Mouse (Mus musculus): ENCODE measurements at regions not wholly inside any gene's neighbourhood (a gene's known extent, or its start where the extent isn't known, plus 50 kb on each side); places are given as distances from the start of the nearest gene placed in this dataset.

- ATAC-seq (replicated peaks; ENCODE audit: insufficient number of reproducible peaks, low FRiP score, low TSS enrichment): no peak
- H3K9me3 ChIP-seq (replicated peaks; ENCODE audit: control insufficient read depth, low read length): no peaks in the 10 kb centered on the region
- no peak overlapping the region for H3K4me3 ChIP-seq (ENCODE audit: low read depth, low read length)
- no peak overlapping the region for H3K4me2 ChIP-seq
- 37% methylated on average over 4 of the region's 4 CpGs for WGBS (ENCODE audit: insufficient replicate concordance)
- no peaks in the 10 kb centered on the region for H3K4me1 ChIP-seq (ENCODE audit: control insufficient read depth, insufficient read depth, low read length)
- H3K36me3 ChIP-seq (ENCODE audit: control insufficient read depth, insufficient read depth, low read length): no peaks in the 10 kb centered on the region
- H3K27ac ChIP-seq (ENCODE audit: low read depth, low read length): no peak overlapping the region
- H3K27me3 ChIP-seq (ENCODE audit: control insufficient read depth, insufficient read depth, low read length): no peaks in the 10 kb centered on the region
- H3K9ac ChIP-seq (ENCODE audit: low read depth, low read length): no peak overlapping the region
Measured at GRCm38 (mm10) chr19:14225787-14226186, 312.5 kb downstream of the Olfr1505 start.

GRCm38 (mm10) chr19:14226521-14226920, 313.2 kb downstream of the Olfr1505 start:
- Histone ChIP-seq H3K9ac (ENCODE audit: low read depth, low read length) (no peak overlapping the region), H3K27me3 (ENCODE audit: control insufficient read depth, insufficient read depth, low read length) (no peaks in the 10 kb centered on the region), H3K4me3 (ENCODE audit: low read depth, low read length) (no peak overlapping the region), H3K9me3 (replicated peaks; ENCODE audit: control insufficient read depth, low read length) (no peaks in the 10 kb centered on the region), H3K4me1 (ENCODE audit: control insufficient read depth, insufficient read depth, low read length) (no peaks in the 10 kb centered on the region), H3K4me2 (no peak overlapping the region), H3K36me3 (ENCODE audit: control insufficient read depth, insufficient read depth, low read length) (no peaks in the 10 kb centered on the region), H3K27ac (ENCODE audit: low read depth, low read length) (no peak overlapping the region)
- no peak for ATAC-seq (replicated peaks; ENCODE audit: insufficient number of reproducible peaks, low FRiP score, low TSS enrichment)

DNA sequence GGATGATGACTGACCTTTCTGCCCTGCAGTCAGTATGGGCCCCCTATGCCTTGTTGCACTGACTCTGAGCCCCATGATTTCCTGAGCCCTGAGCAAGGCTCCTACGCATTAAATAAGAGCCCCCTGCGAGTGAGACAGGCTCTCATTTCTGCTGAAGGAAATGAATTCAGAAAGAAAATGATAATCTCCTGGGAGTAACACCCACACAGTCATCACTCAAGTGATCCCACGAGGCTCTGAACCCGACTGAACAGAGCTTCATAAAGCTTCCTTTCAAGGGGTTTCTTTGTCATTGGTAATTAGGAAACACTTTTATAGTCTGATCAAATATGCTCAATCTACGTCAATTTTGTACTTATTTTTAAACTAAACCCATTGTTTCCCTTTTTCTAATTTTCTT, 330.2 kb downstream of the Olfr1505 start:
- no peak overlapping the region for H3K9ac ChIP-seq (ENCODE audit: low read depth, low read length)
- no peaks in the 10 kb centered on the region for H3K27me3 ChIP-seq (ENCODE audit: control insufficient read depth, insufficient read depth, low read length)
- H3K4me3 ChIP-seq (ENCODE audit: low read depth, low read length): no peak overlapping the region
- 63% methylated on average over 5 of the region's 5 CpGs for WGBS (ENCODE audit: insufficient replicate concordance)
- ATAC-seq (replicated peaks; ENCODE audit: insufficient number of reproducible peaks, low FRiP score, low TSS enrichment): no peak
- H3K9me3 ChIP-seq (replicated peaks; ENCODE audit: control insufficient read depth, low read length): no peaks in the 10 kb centered on the region
- no peak overlapping the region for H3K27ac ChIP-seq (ENCODE audit: low read depth, low read length)
- no peaks in the 10 kb centered on the region for H3K4me1 ChIP-seq (ENCODE audit: control insufficient read depth, insufficient read depth, low read length)
- H3K4me2 ChIP-seq: no peak overlapping the region
- H3K36me3 ChIP-seq (ENCODE audit: control insufficient read depth, insufficient read depth, low read length): no peaks in the 10 kb centered on the region

DNA sequence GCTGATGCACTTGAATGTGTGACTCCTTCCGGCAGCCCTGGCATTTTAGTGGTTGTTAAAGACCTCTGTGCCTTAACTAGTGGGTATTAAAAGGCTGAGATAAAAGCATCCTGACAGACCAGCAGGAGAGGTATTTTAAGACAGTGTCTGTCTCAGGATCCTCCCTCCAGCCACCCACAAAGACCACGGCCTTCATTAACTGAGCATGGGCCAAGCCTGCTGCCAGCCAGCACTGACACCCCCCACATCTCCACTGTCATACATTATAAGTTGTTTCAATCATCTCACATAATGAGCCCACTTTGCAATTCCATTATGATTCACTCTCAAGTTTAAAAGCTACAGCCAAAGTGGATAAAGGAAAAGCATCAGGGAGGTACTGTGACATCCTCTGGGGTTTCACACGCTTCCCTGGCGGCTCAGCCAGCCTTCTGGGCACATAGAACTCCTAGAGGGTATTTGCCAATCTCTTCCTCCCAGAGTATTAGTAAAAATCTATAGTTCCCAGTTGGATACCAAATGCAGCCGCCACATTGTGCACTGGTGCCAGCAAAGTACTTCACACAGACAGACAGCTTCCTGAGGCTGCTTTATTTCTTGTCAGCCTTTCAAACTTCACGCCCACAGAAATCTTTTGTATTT, 333.8 kb downstream of the Olfr1505 start:
- no peak overlapping the region for H3K9ac ChIP-seq (ENCODE audit: low read depth, low read length)
- H3K27me3 ChIP-seq (ENCODE audit: control insufficient read depth, insufficient read depth, low read length): no peaks in the 10 kb centered on the region
- H3K4me2 ChIP-seq: no peak overlapping the region
- H3K4me1 ChIP-seq (ENCODE audit: control insufficient read depth, insufficient read depth, low read length): no peaks in the 10 kb centered on the region
- H3K4me3 ChIP-seq (ENCODE audit: low read depth, low read length): no peak overlapping the region
- no peak overlapping the region for H3K27ac ChIP-seq (ENCODE audit: low read depth, low read length)
- no peak for ATAC-seq (replicated peaks; ENCODE audit: insufficient number of reproducible peaks, low FRiP score, low TSS enrichment)
- no peaks in the 10 kb centered on the region for H3K36me3 ChIP-seq (ENCODE audit: control insufficient read depth, insufficient read depth, low read length)
- H3K9me3 ChIP-seq (replicated peaks; ENCODE audit: control insufficient read depth, low read length): no peaks in the 10 kb centered on the region
- WGBS (ENCODE audit: insufficient replicate concordance): 74% methylated on average over 6 of the region's 6 CpGs

DNA sequence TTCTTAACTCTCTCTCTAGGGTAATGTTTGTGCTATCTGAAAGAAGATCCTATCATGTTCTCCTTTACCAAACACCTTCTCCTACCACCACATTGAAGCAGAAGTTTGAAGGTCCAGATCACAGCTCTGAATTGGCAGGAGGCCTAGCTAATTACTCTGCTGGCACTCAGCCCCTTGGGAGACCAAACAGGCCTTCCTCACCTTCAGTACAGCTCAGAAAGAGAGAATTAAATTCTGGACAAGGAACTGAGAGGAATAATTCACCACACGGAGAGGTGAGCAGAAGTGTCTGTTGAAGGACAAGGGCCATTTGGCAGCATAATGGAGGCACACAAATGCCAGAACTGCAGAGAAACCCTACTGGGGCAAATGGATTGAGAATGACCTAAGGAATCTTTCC, 334.6 kb downstream of the Olfr1505 start:
- no peaks in the 10 kb centered on the region for H3K36me3 ChIP-seq (ENCODE audit: control insufficient read depth, insufficient read depth, low read length)
- H3K4me3 ChIP-seq (ENCODE audit: low read depth, low read length): no peak overlapping the region
- H3K4me1 ChIP-seq (ENCODE audit: control insufficient read depth, insufficient read depth, low read length): no peaks in the 10 kb centered on the region
- WGBS (ENCODE audit: insufficient replicate concordance): 53% methylated on average over 1 of the region's 1 CpGs
- no peaks in the 10 kb centered on the region for H3K9me3 ChIP-seq (replicated peaks; ENCODE audit: control insufficient read depth, low read length)
- no peak overlapping the region for H3K27ac ChIP-seq (ENCODE audit: low read depth, low read length)
- no peak overlapping the region for H3K4me2 ChIP-seq
- no peak overlapping the region for H3K9ac ChIP-seq (ENCODE audit: low read depth, low read length)
- H3K27me3 ChIP-seq (ENCODE audit: control insufficient read depth, insufficient read depth, low read length): no peaks in the 10 kb centered on the region
- ATAC-seq (replicated peaks; ENCODE audit: insufficient number of reproducible peaks, low FRiP score, low TSS enrichment): no peak

DNA sequence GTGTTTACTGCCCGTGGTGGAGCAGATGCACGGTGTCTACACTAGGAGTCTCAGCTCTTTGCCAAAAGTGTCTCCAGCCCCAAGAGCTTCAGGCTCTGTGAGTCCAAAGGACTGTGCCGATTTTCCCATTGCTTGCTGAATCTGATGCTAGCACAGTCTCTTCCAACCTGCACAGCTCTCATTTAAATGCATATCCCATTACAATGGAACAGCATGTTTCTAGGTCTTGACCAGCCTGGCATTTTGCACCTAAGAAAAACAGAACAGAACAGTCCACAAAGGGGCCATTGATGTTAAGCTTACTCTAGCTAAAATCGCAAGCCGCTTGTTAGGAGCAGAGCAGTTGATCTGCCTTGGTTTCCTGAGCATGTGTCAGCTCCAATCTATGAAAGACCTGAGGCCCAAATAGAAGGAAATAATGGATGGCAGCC, 339.2 kb downstream of the Tle4 start:
- Histone ChIP-seq H3K36me3 (ENCODE audit: control insufficient read depth, insufficient read depth, low read length) (no peaks in the 10 kb centered on the region), H3K27me3 (ENCODE audit: control insufficient read depth, insufficient read depth, low read length) (no peaks in the 10 kb centered on the region), H3K27ac (ENCODE audit: low read depth, low read length) (no peak overlapping the region), H3K4me1 (ENCODE audit: control insufficient read depth, insufficient read depth, low read length) (no peaks in the 10 kb centered on the region), H3K9ac (ENCODE audit: low read depth, low read length) (no peak overlapping the region), H3K4me3 (ENCODE audit: low read depth, low read length) (no peak overlapping the region), H3K4me2 (no peak overlapping the region), H3K9me3 (replicated peaks; ENCODE audit: control insufficient read depth, low read length) (no peaks in the 10 kb centered on the region)
- 50% methylated on average over 5 of the region's 5 CpGs for WGBS (ENCODE audit: insufficient replicate concordance)
- no peak for ATAC-seq (replicated peaks; ENCODE audit: insufficient number of reproducible peaks, low FRiP score, low TSS enrichment)

DNA sequence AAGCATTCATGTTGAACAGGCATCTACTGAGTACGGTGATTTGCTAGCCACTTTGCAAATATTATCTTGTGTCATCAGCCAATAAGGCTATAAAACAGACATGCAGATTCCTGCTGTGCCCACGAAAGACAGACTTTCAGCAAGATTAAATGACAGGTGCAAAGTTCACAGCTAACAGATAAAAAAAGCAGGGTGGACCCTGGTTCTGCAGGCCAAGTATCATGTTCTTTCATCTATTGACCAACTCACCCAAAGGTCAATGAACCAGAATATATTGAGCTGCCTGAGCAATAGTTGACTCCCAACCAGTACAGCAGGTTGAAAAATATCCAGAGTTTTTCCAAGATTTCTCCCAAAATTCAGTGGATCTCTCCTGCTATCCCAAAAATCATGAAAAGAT, 338.6 kb downstream of the Tle4 start:
- Histone ChIP-seq H3K4me3 (ENCODE audit: low read depth, low read length) (no peak overlapping the region), H3K36me3 (ENCODE audit: control insufficient read depth, insufficient read depth, low read length) (no peaks in the 10 kb centered on the region), H3K27ac (ENCODE audit: low read depth, low read length) (no peak overlapping the region), H3K9ac (ENCODE audit: low read depth, low read length) (no peak overlapping the region), H3K9me3 (replicated peaks; ENCODE audit: control insufficient read depth, low read length) (no peaks in the 10 kb centered on the region), H3K27me3 (ENCODE audit: control insufficient read depth, insufficient read depth, low read length) (no peaks in the 10 kb centered on the region), H3K4me2 (no peak overlapping the region), H3K4me1 (ENCODE audit: control insufficient read depth, insufficient read depth, low read length) (no peaks in the 10 kb centered on the region)
- ATAC-seq (replicated peaks; ENCODE audit: insufficient number of reproducible peaks, low FRiP score, low TSS enrichment): no peak
- 40% methylated on average over 2 of the region's 2 CpGs for whole genome bisulfite sequencing (ENCODE audit: insufficient replicate concordance)

DNA sequence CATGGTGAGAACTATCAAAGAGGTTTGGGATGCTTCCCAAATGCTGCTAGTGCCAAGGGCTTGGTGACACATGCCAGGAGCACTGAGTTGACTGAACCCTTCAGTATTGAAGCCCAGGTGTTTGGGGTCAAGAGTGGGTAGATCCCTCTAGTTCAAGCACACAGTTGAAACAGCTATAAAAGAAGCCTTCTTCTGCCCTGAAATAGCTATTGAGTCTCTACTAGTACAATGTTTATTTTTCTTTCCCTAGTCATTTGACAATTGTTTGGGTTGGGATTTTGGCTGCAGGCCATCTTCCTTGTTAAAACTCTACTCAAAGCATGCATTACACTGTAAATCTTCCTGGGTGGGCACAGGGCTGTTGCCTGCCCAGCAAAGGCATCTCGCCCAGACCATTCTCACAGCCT, 308.5 kb downstream of the Tle4 start:
- no peak for ATAC-seq (replicated peaks; ENCODE audit: insufficient number of reproducible peaks, low FRiP score, low TSS enrichment)
- no peak overlapping the region for H3K4me3 ChIP-seq (ENCODE audit: low read depth, low read length)

DNA sequence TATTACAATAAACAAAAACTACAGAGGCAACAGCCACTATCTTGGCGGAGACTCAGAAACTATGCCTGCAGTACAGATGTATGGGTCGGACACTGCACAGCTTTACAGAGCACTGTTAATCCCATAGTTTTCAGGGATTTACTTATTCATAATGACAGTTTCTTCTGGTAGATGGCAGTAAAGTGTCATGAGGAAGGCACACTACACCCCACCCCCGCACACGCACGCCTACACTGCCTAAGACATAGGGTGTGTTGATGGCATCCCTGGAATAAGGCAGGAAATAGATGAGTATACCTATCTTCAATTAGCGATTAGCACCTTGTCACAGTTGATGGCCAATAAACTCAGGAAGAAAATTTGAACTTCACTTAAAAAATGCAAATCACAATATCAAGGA, 306.9 kb downstream of the Tle4 start:
- Histone ChIP-seq H3K9me3 (replicated peaks; ENCODE audit: control insufficient read depth, low read length) (no peaks in the 10 kb centered on the region), H3K4me2 (no peak overlapping the region), H3K36me3 (ENCODE audit: control insufficient read depth, insufficient read depth, low read length) (no peaks in the 10 kb centered on the region), H3K27ac (ENCODE audit: low read depth, low read length) (no peak overlapping the region), H3K9ac (ENCODE audit: low read depth, low read length) (no peak overlapping the region), H3K27me3 (ENCODE audit: control insufficient read depth, insufficient read depth, low read length) (no peaks in the 10 kb centered on the region), H3K4me1 (ENCODE audit: control insufficient read depth, insufficient read depth, low read length) (no peaks in the 10 kb centered on the region; the same call in 1 of the 2 replicates), H3K4me3 (ENCODE audit: low read depth, low read length) (no peak overlapping the region)
- no peak for ATAC-seq (replicated peaks; ENCODE audit: insufficient number of reproducible peaks, low FRiP score, low TSS enrichment)
- 73% methylated on average over 6 of the region's 6 CpGs for WGBS (ENCODE audit: insufficient replicate concordance)

More for the DNA sequence above, 308.5 kb downstream of the Tle4 start:
- no peak overlapping the region for H3K9ac ChIP-seq (ENCODE audit: low read depth, low read length)
- H3K9me3 ChIP-seq (replicated peaks; ENCODE audit: control insufficient read depth, low read length): no peaks in the 10 kb centered on the region
- 70% methylated on average over 1 of the region's 1 CpGs for WGBS (ENCODE audit: insufficient replicate concordance)
- H3K27me3 ChIP-seq (ENCODE audit: control insufficient read depth, insufficient read depth, low read length): no peaks in the 10 kb centered on the region
- H3K4me2 ChIP-seq: no peak overlapping the region
- H3K27ac ChIP-seq (ENCODE audit: low read depth, low read length): no peak overlapping the region
- no peaks in the 10 kb centered on the region for H3K36me3 ChIP-seq (ENCODE audit: control insufficient read depth, insufficient read depth, low read length)
- H3K4me1 ChIP-seq (ENCODE audit: control insufficient read depth, insufficient read depth, low read length): no peaks in the 10 kb centered on the region; the same call in 1 of the 2 replicates
